Mouse (Mus musculus) urinary bladder, postnatal 4 days (tissue): ENCODE measurements around the gene Dnajc10.

Experiments used
- DNase-seq, 2 experiments: peaks; one replicate each; pipeline ENCODE4 v3.0.0; 2021 to 2022; ENCODE audit warnings: low spot score in 2 of 2

Gene Dnajc10

GRCm38 (mm10) chr2:80340537-80340936 is 25.3 kb downstream of the Dnajc10 start:
- DNase-seq, result no peak

- DNase-seq, result no peak
These were observed 39.3 kb downstream of the Dnajc10 start for GRCm38 (mm10) chr2:80354531-80354930.

GRCm38 (mm10) chr2:80356656-80357231 is 41.5 kb downstream of the Dnajc10 start:
- DNase-seq, result no peak

- DNase-seq, result no peak
These were observed 56.2 kb downstream of the Dnajc10 start for GRCm38 (mm10) chr2:80371458-80371857.

GRCm38 (mm10) chr2:80374892-80375291 is 59.6 kb downstream of the Dnajc10 start:
- DNase-seq, result no peak

- DNase-seq, result no peak
These were observed 64.6 kb downstream of the Dnajc10 start for GRCm38 (mm10) chr2:80379848-80380247.

- no peak for DNase-seq
These were observed 69.2 kb downstream of the Dnajc10 start for GRCm38 (mm10) chr2:80384447-80384846.

- DNase-seq, result no peak
These were observed 71.0 kb downstream of the Dnajc10 start for GRCm38 (mm10) chr2:80386255-80386654.

- no peak for DNase-seq
These were observed 72.4 kb downstream of the Dnajc10 start for GRCm38 (mm10) chr2:80387668-80388067.

GRCm38 (mm10) chr2:80388341-80388740 is 73.1 kb downstream of the Dnajc10 start:
- no peak for DNase-seq

GRCm38 (mm10) chr2:80396057-80396456 is 80.8 kb downstream of the Dnajc10 start:
- no peak for DNase-seq

GRCm38 (mm10) chr2:80396864-80397263 is 81.6 kb downstream of the Dnajc10 start:
- DNase-seq, result no peak

GRCm38 (mm10) chr2:80398595-80399099 is 83.4 kb downstream of the Dnajc10 start:
- no peak for DNase-seq
